Mouse (Mus musculus): ENCODE results near the gene Msi2.

DNA sequence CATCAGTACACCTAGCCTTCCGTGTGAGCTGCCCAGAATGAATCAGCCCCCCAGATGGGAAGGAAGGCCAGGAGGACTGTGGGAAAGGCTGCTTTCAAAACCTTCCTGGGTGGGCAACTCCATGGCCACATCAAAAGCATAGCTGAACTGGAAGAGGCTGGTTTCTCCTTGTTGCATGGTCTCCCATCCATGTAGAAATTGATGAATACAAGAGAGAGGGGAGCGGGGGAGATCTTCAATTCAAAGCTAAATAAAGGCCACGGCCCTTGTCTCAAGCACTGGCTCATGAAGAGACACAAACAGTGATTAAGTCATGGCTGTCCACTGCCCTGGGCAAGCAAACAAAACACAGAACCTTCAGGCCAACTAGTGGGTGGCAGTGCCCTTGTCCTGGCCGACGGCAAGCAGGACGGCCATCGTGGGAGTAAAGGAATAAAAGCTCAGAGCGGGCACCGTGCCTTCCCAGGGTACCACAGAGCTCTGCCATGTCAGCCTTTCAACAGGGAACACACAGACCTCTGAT, 129.6 kb downstream of the Msi2 start:
- TF ChIP-seq CTCF (IDR thresholded peaks at IDR 0.05; ENCODE audit: control insufficient read depth, insufficient read depth, insufficient replicate concordance, low read depth, low read length): no peak
- no peak for TF ChIP-seq POLR2A (IDR thresholded peaks at IDR 0.05; ENCODE audit: control insufficient read depth, low read depth, low read length)
